Mouse (Mus musculus) ES-E14 (cell line): ENCODE data around the gene Krt28.

Experiments
- CHD2 ChIP-seq: IDR thresholded peaks from 2 replicates; pipeline ENCODE4 v1.6.1; 2014; ENCODE audit warnings: mild to moderate bottlenecking, low read depth, low read length, inconsistent platforms
- HCFC1 ChIP-seq: IDR thresholded peaks from 2 replicates; pipeline ENCODE4 v1.6.1; 2012; ENCODE audit warnings: low read length, inconsistent platforms, borderline replicate concordance; ENCODE audit not compliant: insufficient read depth
- MAFK ChIP-seq: IDR thresholded peaks from 2 replicates; pipeline ENCODE4 v1.6.1; 2014; ENCODE audit warnings: mild to moderate bottlenecking, low read depth, low read length, inconsistent platforms; ENCODE audit not compliant: insufficient read depth
- ZC3H11A ChIP-seq: IDR thresholded peaks from 2 replicates; pipeline ENCODE4 v1.6.1; 2012; ENCODE audit warnings: low read depth, mild to moderate bottlenecking, inconsistent platforms, low read length, borderline replicate concordance
- ZNF384 ChIP-seq: IDR thresholded peaks from 2 replicates; pipeline ENCODE4 v1.6.1; 2012; ENCODE audit warnings: low read depth, low read length, inconsistent platforms

DNA sequence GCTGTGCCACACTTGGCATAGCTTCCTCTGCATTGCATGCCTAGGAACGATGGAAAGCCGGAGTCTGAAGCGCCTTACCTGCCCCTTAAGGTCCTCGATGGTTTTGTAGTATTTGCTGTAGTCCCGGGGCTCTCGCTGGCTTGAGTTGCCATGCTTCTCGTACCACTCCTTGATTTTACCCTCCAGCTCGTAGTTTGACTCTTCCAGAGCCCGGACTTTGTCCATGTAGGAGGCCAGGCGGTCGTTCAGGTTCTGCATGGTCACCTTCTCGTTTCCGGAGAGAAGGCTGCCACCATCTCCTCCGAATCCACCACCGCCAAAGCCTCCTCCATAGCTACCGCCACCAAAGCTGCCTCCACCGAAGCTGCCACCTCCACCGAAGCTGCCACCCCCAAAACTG lies 14.0 kb upstream of the Krt28 start:
- TF ChIP-seq CHD2 = no peak
- TF ChIP-seq ZNF384 = no peak
- TF ChIP-seq ZC3H11A = no peak
- TF ChIP-seq HCFC1 = no peak
- no peak for TF ChIP-seq MAFK
